Mouse (Mus musculus) limb, embryonic 13.5 days (tissue): Measurements from ENCODE around the gene Armc10. TPM values are rescaled to one million over a fixed set of nuclear protein-coding genes. Genes with fewer than 3 reads are reported as not detected.

Source experiments
- polyA plus RNA-seq: library from polyadenylated mRNA; unstranded; fragments of >200 nt; fragmentation: Nextera tagmentation; extraction: Ambion mirVana; gene quantifications from 2 replicates; pipeline ENCODE4 v1.2.1, GENCODE M21; 2015

The Armc10 gene
- polyA plus RNA-seq, 1 experiment from 2014 or later: 54.4 TPM

Other genes with a start within 250 kb of the Armc10 start
- gene Ccdc146, start 221.1 kb upstream of the Armc10 start, polyA plus RNA-seq: 0.10 TPM in 1 of 2 replicates, not detected in the other
- gene Fam185a, start 220.9 kb upstream of the Armc10 start, polyA plus RNA-seq: 5.0 and 5.1 TPM in 2 replicates
- gene Lrrc17, start 102.3 kb upstream of the Armc10 start, polyA plus RNA-seq: 89.9 and 102 TPM in 2 replicates
- 0.08 and 0.24 TPM in 2 replicates for gene Fbxl13, start 179 bp upstream of the Armc10 start, polyA plus RNA-seq
- gene Napepld, start 55.6 kb downstream of the Armc10 start, polyA plus RNA-seq: 2.1 and 2.5 TPM in 2 replicates
- 91.5 and 94.9 TPM in 2 replicates for gene Pmpcb, start 91.3 kb downstream of the Armc10 start, polyA plus RNA-seq
- gene Dnajc2, start 139.4 kb downstream of the Armc10 start, polyA plus RNA-seq: 67.5 and 73.5 TPM in 2 replicates
- 192 and 201 TPM in 2 replicates for gene Psmc2, start 139.5 kb downstream of the Armc10 start, polyA plus RNA-seq
- not detected in 2 replicates for gene Slc26a5, start 219.8 kb downstream of the Armc10 start, polyA plus RNA-seq